In genomic region chr14:103011782-103012181, GRCm38 (mm10) we compare ENCODE assay signal across 10 mouse cellular contexts. TPM values are rescaled to one million over a fixed set of nuclear protein-coding genes. Genes with fewer than 3 reads are reported as not detected.
DNase-seq lines count a peak whose midpoint lies in the region; ATAC-seq and TF ChIP-seq lines count a peak whose summit lies in the region.
"Had no signal": no experiment of that assay in that cellular context is flagged by ENCODE, and none has a peak within 500 bp of the region (broad histone marks: within the 10 kb centered on the region; RNA-seq: fewer than 3 reads in every experiment).

No protein-coding gene starts in this region.

- CTCF ChIA-PET in Patski (lab: Charles Lee): interaction anchor here (0.6 to 8.0 kb wide), 15 partner anchors 8 to 130 kb away, joined by 3 to 132 read pairs (median 5); partner anchors contain the start of gene Acod1

- no peak overlapping the region for H3K4me2 ChIP-seq in limb, embryonic 14.5 days (replicated peaks; ENCODE audit: low read depth, low read length, severe bottlenecking)
- H3K4me2 ChIP-seq: heart, embryonic 15.5 days had no signal

- DNase-seq in cerebellum, adult 2 months: peak in 1 of 2 experiments; percentile 9
- DNase-seq in cerebellum, adult 8-10 months: no peak
- DNase-seq in limb, embryonic 14.5 days (ENCODE audit: low spot score): peak; percentile 5
- DNase-seq in limb, embryonic 10.5 days (ENCODE audit: low spot score): no peak
- DNase-seq in Patski (ENCODE audit: low read depth, low spot score): no peak
- DNase-seq in lung, postnatal 14 days: peak; percentile 32
- DNase-seq in thymus, postnatal 36 days: peak; percentile 7 to 14

- peak; percentile 56; the same call in 1 of the 2 replicates for TF ChIP-seq CTCF in cerebellum, adult 2 months (IDR thresholded peaks at IDR 0.05; ENCODE audit: borderline replicate concordance, insufficient read depth, low read depth, low read length)
- TF ChIP-seq CTCF in Patski (IDR thresholded peaks at IDR 0.05): peak; percentile 78
- peak; percentile 56; the same call in 1 of the 2 replicates for TF ChIP-seq CTCF in embryonic fibroblast, embryonic 13.5 days (IDR thresholded peaks at IDR 0.05; ENCODE audit: borderline replicate concordance, insufficient read depth, low read length)

- H3K9me3 ChIP-seq in limb, embryonic 14.5 days (ENCODE audit: control insufficient read depth, low read length): no peaks in the 10 kb centered on the region
- no peaks in the 10 kb centered on the region for H3K9me3 ChIP-seq in limb, embryonic 10.5 days (replicated peaks)
- H3K9me3 ChIP-seq: heart, embryonic 15.5 days had no signal

- no peak overlapping the region for H3K27ac ChIP-seq in cerebellum, adult 2 months (ENCODE audit: insufficient read depth, low read length)
- no peak overlapping the region for H3K27ac ChIP-seq in limb, embryonic 14.5 days (replicated peaks; ENCODE audit: low read depth, low read length)
- no peak overlapping the region for H3K27ac ChIP-seq in limb, embryonic 10.5 days
- H3K27ac ChIP-seq in embryonic fibroblast, embryonic 13.5 days (ENCODE audit: insufficient read depth, low read length): no peak overlapping the region
- H3K27ac ChIP-seq: heart, embryonic 15.5 days had no signal

- H3K4me3 ChIP-seq in cerebellum, adult 2 months (replicated peaks; ENCODE audit: insufficient read depth, low read depth, low read length): no peak overlapping the region
- H3K4me3 ChIP-seq in limb, embryonic 14.5 days (replicated peaks; ENCODE audit: low read length): no peak overlapping the region
- H3K4me3 ChIP-seq in limb, embryonic 10.5 days: no peak overlapping the region
- no peak overlapping the region for H3K4me3 ChIP-seq in embryonic fibroblast, embryonic 13.5 days (ENCODE audit: insufficient read depth, low read length)
- H3K4me3 ChIP-seq: heart, embryonic 15.5 days; myocyte had no signal

- no peaks in the 10 kb centered on the region for H3K36me3 ChIP-seq in limb, embryonic 14.5 days (ENCODE audit: control insufficient read depth, insufficient read depth, low read length)
- H3K36me3 ChIP-seq in limb, embryonic 10.5 days: no peaks in the 10 kb centered on the region
- H3K36me3 ChIP-seq: heart, embryonic 15.5 days had no signal

- 27% methylated on average over 5 of the region's 5 CpGs for WGBS in cerebellum, adult 2 months
- WGBS in limb, embryonic 14.5 days: 45% methylated on average over 5 of the region's 5 CpGs
- 42% methylated on average over 5 of the region's 5 CpGs for WGBS in limb, embryonic 10.5 days

- no peak for ATAC-seq in limb, embryonic 14.5 days (ENCODE audit: low FRiP score, low read depth)
- no peak for ATAC-seq in Patski

- H3K27me3 ChIP-seq in cerebellum, adult 2 months (ENCODE audit: control insufficient read depth, insufficient read depth, low read length): no peaks in the 10 kb centered on the region
- no peaks in the 10 kb centered on the region for H3K27me3 ChIP-seq in limb, embryonic 14.5 days (ENCODE audit: control insufficient read depth, insufficient read depth, low read length)
- H3K27me3 ChIP-seq in limb, embryonic 10.5 days (ENCODE audit: low read depth, poor library complexity, severe bottlenecking): no peaks in the 10 kb centered on the region
- H3K27me3 ChIP-seq in Patski: no peaks in the 10 kb centered on the region
- H3K27me3 ChIP-seq: heart, embryonic 15.5 days had no signal

- no peak overlapping the region for H3K9ac ChIP-seq in limb, embryonic 14.5 days (ENCODE audit: low read depth, low read length, severe bottlenecking)
- H3K9ac ChIP-seq: heart, embryonic 15.5 days had no signal

- in situ Hi-C loops in Patski (cut with MboI; ENCODE audit: low pct_unique_long_range_greater_than_20kb): no loop called here

- no peaks in the 10 kb centered on the region for H3K4me1 ChIP-seq in cerebellum, adult 2 months (ENCODE audit: control insufficient read depth, insufficient read depth, low read length)
- H3K4me1 ChIP-seq in limb, embryonic 14.5 days (ENCODE audit: control insufficient read depth, insufficient read depth, low read length): no peaks in the 10 kb centered on the region
- H3K4me1 ChIP-seq in limb, embryonic 10.5 days: peaks cover 9% of the 10 kb centered on the region; the same call in 1 of the 2 replicates
- no peaks in the 10 kb centered on the region for H3K4me1 ChIP-seq in embryonic fibroblast, embryonic 13.5 days (ENCODE audit: control insufficient read depth, insufficient read depth, low read length)
- H3K4me1 ChIP-seq: heart, embryonic 15.5 days had no signal

- TF ChIP-seq POLR2A in cerebellum, adult 2 months (IDR thresholded peaks at IDR 0.05; ENCODE audit: borderline replicate concordance, insufficient read depth, low read length): no peak
- TF ChIP-seq POLR2A in limb, embryonic 14.5 days (IDR thresholded peaks at IDR 0.05; ENCODE audit: borderline replicate concordance, extremely low read depth, insufficient read depth, insufficient read length): no peak
- no peak for TF ChIP-seq POLR2A in embryonic fibroblast, embryonic 13.5 days (IDR thresholded peaks at IDR 0.05; ENCODE audit: low read depth, low read length)

- POLR2A ChIA-PET in Patski (lab: Charles Lee): no interaction called here

RNA-seq across cellular contexts. Expression of gene Kctd12, which starts 29.3 kb away (rescaled TPM):
- 45.8 and 49.4 TPM in 2 replicates for polyA plus RNA-seq in cerebellum, adult 2 months (2012; rRNA removed)
- polyA plus RNA-seq in limb, embryonic 14.5 days (2012; rRNA removed): 114 and 148 TPM in 2 replicates
- 81.4 and 84.3 TPM in 2 replicates for polyA plus RNA-seq in limb, embryonic 14.5 days (2014; fragmentation: Nextera tagmentation; extraction: Ambion mirVana)
- polyA plus RNA-seq in limb, embryonic 10.5 days (2016; fragmentation: Nextera tagmentation; extraction: Ambion mirVana): 5.3 and 8.2 TPM in 2 replicates
- polyA plus RNA-seq in Patski (2021): 13.8 TPM
- polyA plus RNA-seq in embryonic fibroblast, embryonic 13.5 days (2011; ENCODE audit: insufficient read length, low read depth, missing spikeins): 19.0 and 38.8 TPM in 2 replicates
- polyA plus RNA-seq: myocyte had no signal

RNA-seq across cellular contexts. Expression of gene Acod1, which starts 35.0 kb away (rescaled TPM):
- polyA plus RNA-seq in cerebellum, adult 2 months (2012; rRNA removed): 0.10 TPM in 1 of 2 replicates, not detected in the other
- polyA plus RNA-seq in limb, embryonic 14.5 days (2012; rRNA removed): 0.03 and 0.06 TPM in 2 replicates
- polyA plus RNA-seq in limb, embryonic 14.5 days (2014; fragmentation: Nextera tagmentation; extraction: Ambion mirVana): not detected in 2 replicates
- not detected in 2 replicates for polyA plus RNA-seq in limb, embryonic 10.5 days (2016; fragmentation: Nextera tagmentation; extraction: Ambion mirVana)
- 0.06 TPM for polyA plus RNA-seq in Patski (2021)
- not detected in 2 replicates for polyA plus RNA-seq in embryonic fibroblast, embryonic 13.5 days (2011; ENCODE audit: insufficient read length, low read depth, missing spikeins)
- polyA plus RNA-seq: heart, embryonic 15.5 days; myocyte had no signal

RNA-seq across cellular contexts. Expression of gene Cln5, which starts 58.2 kb away (rescaled TPM):
- 25.8 and 27.9 TPM in 2 replicates for polyA plus RNA-seq in cerebellum, adult 2 months (2012; rRNA removed)
- polyA plus RNA-seq in limb, embryonic 14.5 days (2012; rRNA removed): 20.6 and 22.3 TPM in 2 replicates
- polyA plus RNA-seq in limb, embryonic 14.5 days (2014; fragmentation: Nextera tagmentation; extraction: Ambion mirVana): 33.8 and 34.2 TPM in 2 replicates
- polyA plus RNA-seq in limb, embryonic 10.5 days (2016; fragmentation: Nextera tagmentation; extraction: Ambion mirVana): 22.3 and 26.5 TPM in 2 replicates
- 33.2 TPM for polyA plus RNA-seq in Patski (2021)
- polyA plus RNA-seq in embryonic fibroblast, embryonic 13.5 days (2011; ENCODE audit: insufficient read length, low read depth, missing spikeins): 50.8 and 52.9 TPM in 2 replicates

Comparison
In these comparisons a context has a peak if more than half of its experiments do, and no peak if none do; other contexts are left out.
1. DNase-seq: peak in limb, embryonic 14.5 days (single experiment), lung, postnatal 14 days (single experiment) and thymus, postnatal 36 days (2 of 2); none in cerebellum, adult 8-10 months (single experiment), limb, embryonic 10.5 days (single experiment) and Patski (single experiment).
2. Peak in every context shown above with its lines, with median percentiles within 50 percentile points of each other: CTCF ChIP-seq.